Mouse (Mus musculus) MEL (cell line): ENCODE results near the gene Dctn1.

Source experiments
- BHLHE40 ChIP-seq: IDR thresholded peaks from 2 replicates; pipeline ENCODE4 v1.6.1; 2012; ENCODE audit warnings: low read depth, mild to moderate bottlenecking, inconsistent platforms, low read length, improper control_type of control experiment, borderline replicate concordance
- CHD1 ChIP-seq: IDR thresholded peaks from 2 replicates; pipeline ENCODE4 v1.6.1; 2012; ENCODE audit warnings: low read depth, mild to moderate bottlenecking, inconsistent platforms, low read length, improper control_type of control experiment
- CHD2 ChIP-seq: IDR thresholded peaks from 2 replicates; pipeline ENCODE4 v1.6.1; 2011; ENCODE audit warnings: low read length, improper control_type of control experiment
- CTCF ChIP-seq, 3 experiments: IDR thresholded peaks in 2 of 3; conservative IDR thresholded peaks in 1 of 3; 2 replicates each; pipeline ENCODE4 v1.5.1; 2011 to 2012; ENCODE audit warnings: low read length in 3 of 3, low read depth in 2 of 3, mild to moderate bottlenecking in 2 of 3, improper control_type of control experiment in 1 of 3, inconsistent platforms in 1 of 3, mixed read lengths in 1 of 3, moderate library complexity in 1 of 3; ENCODE audit not compliant: control insufficient read depth in 1 of 3, insufficient read depth in 1 of 3, poor library complexity in 1 of 3, severe bottlenecking in 1 of 3
- EP300 ChIP-seq, 2 experiments: IDR thresholded peaks; 2 replicates each; pipeline ENCODE4 v1.6.1; 2011; ENCODE audit warnings: improper control_type of control experiment in 2 of 2, low read length in 2 of 2, low read depth in 1 of 2, mild to moderate bottlenecking in 1 of 2
- HCFC1 ChIP-seq: IDR thresholded peaks from 2 replicates; pipeline ENCODE4 v1.6.1; 2012; ENCODE audit warnings: low read depth, mild to moderate bottlenecking, inconsistent platforms, low read length, improper control_type of control experiment, moderate library complexity
- MAX ChIP-seq: IDR thresholded peaks from 2 replicates; pipeline ENCODE4 v1.6.1; 2011; ENCODE audit warnings: low read length, improper control_type of control experiment
- POLR2A ChIP-seq, 2 experiments: IDR thresholded peaks; 2 replicates each; pipeline ENCODE4 v1.6.1; 2011 to 2012; ENCODE audit warnings: low read length in 2 of 2, mild to moderate bottlenecking in 2 of 2, control low read depth in 1 of 2, improper control_type of control experiment in 1 of 2, low read depth in 1 of 2, moderate library complexity in 1 of 2; ENCODE audit not compliant: control insufficient read depth in 1 of 2, insufficient read depth in 1 of 2, poor library complexity in 1 of 2
- RAD21 ChIP-seq: IDR thresholded peaks from 2 replicates; pipeline ENCODE4 v1.6.1; 2011; ENCODE audit warnings: mild to moderate bottlenecking, low read depth, low read length, improper control_type of control experiment
- RCOR1 ChIP-seq: IDR thresholded peaks from 2 replicates; pipeline ENCODE4 v1.6.1; 2012; ENCODE audit warnings: low read depth, mild to moderate bottlenecking, inconsistent platforms, low read length, improper control_type of control experiment
- TCF12 ChIP-seq: IDR thresholded peaks from 2 replicates; pipeline ENCODE4 v1.6.1; 2014; ENCODE audit warnings: low read depth, mild to moderate bottlenecking, inconsistent platforms, low read length, improper control_type of control experiment, moderate library complexity
- ZKSCAN1 ChIP-seq: IDR thresholded peaks from 2 replicates; pipeline ENCODE4 v1.6.1; 2012; ENCODE audit warnings: low read depth, mild to moderate bottlenecking, inconsistent platforms, low read length, improper control_type of control experiment, moderate library complexity

- TF ChIP-seq CTCF (IDR thresholded peaks at IDR 0.05 in 2 of 3, conservative IDR thresholded peaks at IDR 0.05 in 1 of 3; ENCODE audit: control insufficient read depth in 1 of 3, insufficient read depth in 1 of 3, low read depth in 2 of 3, low read length in 3 of 3, poor library complexity in 1 of 3, severe bottlenecking in 1 of 3) (no peak), TCF12 (no peak), CHD2 (no peak; the same call in 1 of the 2 replicates), EP300 (IDR thresholded peaks at IDR 0.05; ENCODE audit: low read depth in 1 of 2, low read length in 2 of 2) (no peak), RCOR1 (no peak), POLR2A (IDR thresholded peaks at IDR 0.05; ENCODE audit: control insufficient read depth in 1 of 2, insufficient read depth in 1 of 2, low read depth in 1 of 2, low read length in 2 of 2, poor library complexity in 1 of 2) (no peak), BHLHE40 (no peak), RAD21 (no peak), ZKSCAN1 (no peak), CHD1 (peak; percentile 60; the same call in 1 of the 2 replicates), HCFC1 (no peak), MAX (no peak)
Observed at GRCm38 (mm10) chr6:83125331-83125730, 40.4 kb upstream of the Dctn1 start, which contains the start of gene Ino80b.
